Mouse (Mus musculus) brain, embryonic 14.5 days (tissue): ENCODE results near the gene Snrpg.

Experiments
- CTCF ChIP-seq: fragments of 200-500 bp; IDR thresholded peaks from 2 replicates; pipeline ENCODE4 v1.5.1; 2012; ENCODE audit warnings: inconsistent platforms, mild to moderate bottlenecking, moderate library complexity, borderline replicate concordance; ENCODE audit not compliant: insufficient read depth, insufficient read length; ENCODE audit errors: extremely low read depth
- POLR2A ChIP-seq: fragments of 200-500 bp; IDR thresholded peaks from 2 replicates; pipeline ENCODE4 v1.6.1; 2012; ENCODE audit warnings: mild to moderate bottlenecking, inconsistent platforms, borderline replicate concordance; ENCODE audit not compliant: poor library complexity, insufficient read depth, insufficient read length, severe bottlenecking; ENCODE audit errors: extremely low read depth

DNA sequence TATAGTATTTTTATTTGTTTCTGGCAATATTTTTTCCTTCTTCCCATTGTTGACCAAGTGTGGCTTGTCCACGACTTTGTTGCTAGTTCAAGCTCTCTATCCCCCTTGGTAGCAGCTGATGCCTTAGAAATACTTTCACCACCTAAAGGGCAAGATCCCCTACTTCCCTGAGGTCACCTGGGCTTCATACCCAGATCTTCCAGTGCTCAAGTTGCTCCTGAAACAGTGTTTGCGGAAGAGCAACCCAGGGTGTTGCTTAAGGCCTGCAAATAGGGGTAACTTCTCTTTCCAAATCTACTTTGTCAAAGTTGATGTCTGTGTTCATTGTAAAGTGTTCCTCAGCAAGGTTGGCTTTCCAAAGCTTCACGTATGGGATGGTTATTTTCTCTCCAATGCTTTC is 48.1 kb downstream of the Snrpg start:
- no peak for TF ChIP-seq CTCF
- TF ChIP-seq POLR2A: no peak
